Mouse (Mus musculus): Measurements from ENCODE around the gene Exph5. TPM values are rescaled to one million over a fixed set of nuclear protein-coding genes. Genes with fewer than 3 reads are reported as not detected.

Gene Exph5
- polyA plus RNA-seq, 2 experiments = 0.47 to 1.9 TPM

DNA sequence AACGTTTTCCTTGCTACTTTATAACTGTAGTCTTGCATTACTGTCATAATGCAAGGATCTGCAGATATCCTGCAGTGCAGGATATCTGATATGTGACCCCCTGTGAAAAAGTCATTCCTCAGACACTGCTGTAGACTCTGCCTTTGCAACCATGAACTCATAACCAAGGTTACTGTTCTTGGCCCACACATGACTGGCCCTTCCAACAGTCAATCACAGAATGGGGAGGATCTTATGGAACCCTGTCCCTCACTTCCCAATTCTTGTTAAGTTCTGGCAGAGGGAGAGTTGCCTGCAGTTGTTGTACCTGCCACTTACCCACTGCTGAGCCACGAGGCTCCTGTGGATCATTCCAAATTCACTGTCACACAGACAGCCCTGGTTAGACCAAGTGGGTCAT, 86.0 kb downstream of the Exph5 start:
- Histone ChIP-seq H3K27me3 (ENCODE audit: control insufficient read depth, insufficient read depth, low read length) (no peaks in the 10 kb centered on the region), H3K4me1 (ENCODE audit: control insufficient read depth, insufficient read depth, low read length) (no peaks in the 10 kb centered on the region), H3K36me3 (ENCODE audit: control insufficient read depth, insufficient read depth, low read length) (peaks cover 4% of the 10 kb centered on the region; the same call in 1 of the 2 replicates), H3K27ac (replicated peaks; ENCODE audit: low read depth, low read length) (no peak overlapping the region), H3K9ac (ENCODE audit: low read depth, low read length, severe bottlenecking) (no peak overlapping the region), H3K4me3 (replicated peaks; ENCODE audit: low read length) (no peak overlapping the region), H3K9me3 (ENCODE audit: control insufficient read depth, low read length) (no peaks in the 10 kb centered on the region), H3K4me2 (replicated peaks; ENCODE audit: low read depth, low read length, severe bottlenecking) (no peak overlapping the region)
- DNase-seq (ENCODE audit: low spot score) = no peak
- ATAC-seq (ENCODE audit: low FRiP score, low read depth) = no peak
- no peak for TF ChIP-seq POLR2A (IDR thresholded peaks at IDR 0.05; ENCODE audit: borderline replicate concordance, extremely low read depth, insufficient read depth, insufficient read length)
- 69% methylated on average over 2 of the region's 2 CpGs for WGBS

DNA sequence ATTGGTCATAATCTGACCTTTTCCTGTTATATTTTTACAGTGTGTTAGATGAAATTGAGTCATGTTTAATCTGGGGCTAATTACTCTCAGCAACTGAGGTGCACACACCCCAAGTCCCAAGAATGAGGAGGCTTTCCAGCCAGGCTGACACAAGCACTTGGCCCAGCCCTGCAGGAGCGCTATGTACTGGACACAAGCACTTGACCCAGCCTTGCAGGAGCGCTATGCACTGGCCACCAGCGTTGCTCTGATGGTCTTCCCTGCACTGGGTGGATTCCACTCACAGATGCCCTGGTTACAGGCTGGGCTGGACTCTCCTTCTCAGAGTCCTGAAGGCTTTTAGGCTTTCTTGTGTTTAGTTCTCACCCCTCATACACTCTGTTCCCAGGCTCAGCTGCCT, 87.6 kb downstream of the Exph5 start:
- Histone ChIP-seq H3K4me2 (replicated peaks; ENCODE audit: low read depth, low read length, severe bottlenecking) (no peak overlapping the region), H3K27me3 (ENCODE audit: control insufficient read depth, insufficient read depth, low read length) (no peaks in the 10 kb centered on the region), H3K36me3 (ENCODE audit: control insufficient read depth, insufficient read depth, low read length) (peaks cover 8% of the 10 kb centered on the region; the same call in 1 of the 2 replicates), H3K9ac (ENCODE audit: low read depth, low read length, severe bottlenecking) (no peak overlapping the region), H3K27ac (replicated peaks; ENCODE audit: low read depth, low read length) (no peak overlapping the region), H3K4me3 (replicated peaks; ENCODE audit: low read length) (no peak overlapping the region), H3K4me1 (ENCODE audit: control insufficient read depth, insufficient read depth, low read length) (no peaks in the 10 kb centered on the region), H3K9me3 (ENCODE audit: control insufficient read depth, low read length) (no peaks in the 10 kb centered on the region)
- DNase-seq (ENCODE audit: low spot score) (no peak), ATAC-seq (ENCODE audit: low FRiP score, low read depth) (no peak)
- no peak for TF ChIP-seq POLR2A (IDR thresholded peaks at IDR 0.05; ENCODE audit: borderline replicate concordance, extremely low read depth, insufficient read depth, insufficient read length)
- WGBS = 79% methylated on average over 3 of the region's 3 CpGs

DNA sequence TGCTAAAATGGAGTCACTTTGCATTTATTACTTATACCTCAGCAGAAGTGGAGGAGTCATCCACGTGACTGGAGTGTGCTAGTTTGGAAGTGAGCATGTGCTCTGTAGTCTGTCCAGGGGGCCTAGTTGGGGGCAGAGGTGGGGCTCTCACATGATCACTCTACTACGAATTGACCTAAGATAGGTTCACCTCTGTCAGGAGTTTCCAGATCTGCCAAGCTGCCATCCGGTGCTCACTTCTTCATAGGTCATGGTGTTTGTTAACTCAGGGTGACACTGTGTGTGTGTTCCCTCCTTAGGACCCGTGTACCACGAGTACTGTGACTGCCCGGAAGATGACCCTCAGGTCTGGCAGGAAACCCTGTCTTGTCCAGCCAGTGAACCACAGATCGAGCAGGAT, 88.7 kb downstream of the Exph5 start:
- DNase-seq (ENCODE audit: low spot score) (no peak), ATAC-seq (ENCODE audit: low FRiP score, low read depth) (no peak)
- Histone ChIP-seq H3K36me3 (ENCODE audit: control insufficient read depth, insufficient read depth, low read length) (peaks cover 8% of the 10 kb centered on the region; the same call in 1 of the 2 replicates), H3K4me2 (replicated peaks; ENCODE audit: low read depth, low read length, severe bottlenecking) (no peak overlapping the region), H3K4me3 (replicated peaks; ENCODE audit: low read length) (no peak overlapping the region), H3K27ac (replicated peaks; ENCODE audit: low read depth, low read length) (no peak overlapping the region), H3K27me3 (ENCODE audit: control insufficient read depth, insufficient read depth, low read length) (no peaks in the 10 kb centered on the region), H3K4me1 (ENCODE audit: control insufficient read depth, insufficient read depth, low read length) (no peaks in the 10 kb centered on the region), H3K9ac (ENCODE audit: low read depth, low read length, severe bottlenecking) (no peak overlapping the region), H3K9me3 (ENCODE audit: control insufficient read depth, low read length) (no peaks in the 10 kb centered on the region)
- WGBS = 93% methylated on average over 7 of the region's 7 CpGs
- TF ChIP-seq POLR2A (IDR thresholded peaks at IDR 0.05; ENCODE audit: borderline replicate concordance, extremely low read depth, insufficient read depth, insufficient read length) = no peak

DNA sequence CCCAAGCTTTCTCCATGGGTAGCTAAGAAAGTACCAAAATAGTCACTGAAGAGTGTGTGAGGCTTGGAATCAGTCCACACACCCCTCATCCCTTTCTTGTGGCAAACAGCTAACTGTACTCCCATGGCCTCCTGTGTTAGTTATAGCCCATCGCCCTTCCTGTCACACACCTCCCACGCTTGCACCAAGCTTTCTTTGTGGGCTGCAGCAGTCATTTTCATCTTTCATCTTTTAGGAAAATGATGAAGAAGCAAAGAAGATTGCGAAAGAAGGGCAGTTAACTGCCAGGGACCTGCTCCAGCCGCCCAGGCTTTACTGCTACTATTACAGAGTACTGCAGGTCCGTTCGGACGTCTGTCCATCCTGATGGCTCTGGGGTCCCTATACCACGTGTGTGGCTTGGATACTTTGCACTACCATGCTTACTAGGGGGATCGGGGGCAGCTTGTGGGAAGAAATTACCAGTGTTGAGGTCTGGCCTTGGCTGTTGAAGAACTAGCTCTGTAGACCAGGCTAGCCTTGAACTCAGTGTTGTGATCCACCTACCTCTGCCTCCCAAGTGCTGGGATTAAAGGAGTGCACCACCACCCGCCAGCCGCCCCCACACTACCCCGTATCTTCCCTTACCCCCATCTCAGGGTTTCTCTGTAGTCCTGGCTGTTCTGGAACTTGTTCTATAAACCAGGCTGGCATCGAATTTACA, 96.4 kb downstream of the Exph5 start:
- H3K27ac ChIP-seq (replicated peaks; ENCODE audit: low read depth, low read length) = no peak overlapping the region
- ATAC-seq (ENCODE audit: low FRiP score, low read depth) (no peak), DNase-seq (ENCODE audit: low spot score) (no peak)
- H3K9me3 ChIP-seq (ENCODE audit: control insufficient read depth, low read length) = no peaks in the 10 kb centered on the region
- peaks cover 4% of the 10 kb centered on the region; the same call in 1 of the 2 replicates for H3K36me3 ChIP-seq (ENCODE audit: control insufficient read depth, insufficient read depth, low read length)
- H3K27me3 ChIP-seq (ENCODE audit: control insufficient read depth, insufficient read depth, low read length) = no peaks in the 10 kb centered on the region
- no peak overlapping the region for H3K4me3 ChIP-seq (replicated peaks; ENCODE audit: low read length)
- 80% methylated on average over 13 of the region's 13 CpGs for WGBS
- H3K4me1 ChIP-seq (ENCODE audit: control insufficient read depth, insufficient read depth, low read length) = peaks cover 7% of the 10 kb centered on the region
- no peak overlapping the region for H3K4me2 ChIP-seq (replicated peaks; ENCODE audit: low read depth, low read length, severe bottlenecking)
- no peak overlapping the region for H3K9ac ChIP-seq (ENCODE audit: low read depth, low read length, severe bottlenecking)
- TF ChIP-seq POLR2A (IDR thresholded peaks at IDR 0.05; ENCODE audit: borderline replicate concordance, extremely low read depth, insufficient read depth, insufficient read length) = no peak

DNA sequence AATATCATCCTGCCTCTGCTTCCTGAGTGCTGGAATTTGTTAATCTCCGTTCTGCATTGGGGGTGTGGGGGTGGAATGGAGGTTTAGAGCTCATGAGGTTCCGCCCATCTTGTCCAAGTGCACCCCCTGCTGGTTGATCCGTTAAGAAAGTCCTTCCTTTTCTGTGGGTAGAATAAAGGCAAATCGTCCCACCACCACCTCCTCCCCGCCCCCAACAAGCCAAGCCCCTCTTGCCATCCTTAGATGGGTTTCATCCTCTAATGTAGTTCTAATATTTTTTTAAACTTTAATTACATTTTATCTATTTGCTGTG, 96.9 kb downstream of the Exph5 start:
- Histone ChIP-seq H3K4me3 (replicated peaks; ENCODE audit: low read length) (no peak overlapping the region), H3K36me3 (ENCODE audit: control insufficient read depth, insufficient read depth, low read length) (no peaks in the 10 kb centered on the region; the same call in 1 of the 2 replicates), H3K4me1 (ENCODE audit: control insufficient read depth, insufficient read depth, low read length) (peaks cover 10% of the 10 kb centered on the region), H3K27me3 (ENCODE audit: control insufficient read depth, insufficient read depth, low read length) (no peaks in the 10 kb centered on the region), H3K4me2 (replicated peaks; ENCODE audit: low read depth, low read length, severe bottlenecking) (no peak overlapping the region), H3K27ac (replicated peaks; ENCODE audit: low read depth, low read length) (no peak overlapping the region), H3K9me3 (ENCODE audit: control insufficient read depth, low read length) (no peaks in the 10 kb centered on the region), H3K9ac (ENCODE audit: low read depth, low read length, severe bottlenecking) (no peak overlapping the region)
- TF ChIP-seq POLR2A (IDR thresholded peaks at IDR 0.05; ENCODE audit: borderline replicate concordance, extremely low read depth, insufficient read depth, insufficient read length) = no peak
- DNase-seq (ENCODE audit: low spot score) (peak; percentile 53), ATAC-seq (ENCODE audit: low FRiP score, low read depth) (no peak)
- 13% methylated on average over 5 of the region's 5 CpGs for WGBS
